Mouse (Mus musculus) forebrain, embryonic 11.5 days (tissue): ENCODE data around the gene Pfas. TPM values are rescaled to one million over a fixed set of nuclear protein-coding genes. Genes with fewer than 3 reads are reported as not detected.
A peak's percentile ranks its signal among the peaks of the same experiment; 100 is the strongest.
"Not testable (repeated sequence)": the region's sequence is repeated elsewhere in the genome, so short reads cannot be mapped to it uniquely, and the experiment has no call there.

Experiments
- ATAC-seq: fragments of 200-750 bp; cut with Nextera tagmentation; replicated peaks from 2 replicates; pipeline ENCODE4 v1.8.0; 2017; ENCODE audit warnings: moderate TSS enrichment; ENCODE audit not compliant: low FRiP score
- DNase-seq: peaks from one replicate; pipeline ENCODE4 v3.0.0-alpha.2; 2017; ENCODE audit warnings: low spot score
- H3K27ac ChIP-seq: fragments of 300-500 bp; sonication (generic); 2 replicates; pipeline ENCODE4 v1.5.1; 2014; ENCODE audit warnings: low read depth, low read length
- H3K27me3 ChIP-seq: fragments of 300-500 bp; sonication (generic); 2 replicates; pipeline ENCODE4 v1.6.1; 2014; ENCODE audit warnings: mild to moderate bottlenecking, low read length, mixed read lengths; ENCODE audit not compliant: control insufficient read depth, insufficient read depth
- H3K36me3 ChIP-seq: fragments of 300-500 bp; sonication (generic); 2 replicates; pipeline ENCODE4 v1.6.1; 2014; ENCODE audit warnings: mild to moderate bottlenecking, low read length, moderate library complexity, mixed read lengths; ENCODE audit not compliant: control insufficient read depth, insufficient read depth
- H3K4me1 ChIP-seq: fragments of 300-500 bp; sonication (generic); replicated peaks from 2 replicates; pipeline ENCODE4 v1.6.1; 2014; ENCODE audit warnings: low read length, mixed read lengths; ENCODE audit not compliant: control insufficient read depth, insufficient read depth
- H3K4me2 ChIP-seq: fragments of 300-500 bp; sonication (generic); 2 replicates; pipeline ENCODE4 v1.6.1; 2014; ENCODE audit warnings: low read depth, mild to moderate bottlenecking, low read length, moderate library complexity, mixed read lengths; ENCODE audit not compliant: severe bottlenecking
- H3K4me3 ChIP-seq: fragments of 300-500 bp; sonication (generic); 2 replicates; pipeline ENCODE4 v1.5.1; 2014; ENCODE audit warnings: low read depth, low read length
- H3K9ac ChIP-seq: fragments of 300-500 bp; sonication (generic); 2 replicates; pipeline ENCODE4 v1.6.1; 2014; ENCODE audit warnings: low read length
- H3K9me3 ChIP-seq: fragments of 300-500 bp; sonication (generic); 2 replicates; pipeline ENCODE4 v1.6.1; 2016; ENCODE audit warnings: low read length, mixed read lengths; ENCODE audit not compliant: control insufficient read depth
- WGBS: fragments of 180-500 bp; shearing (Covaris S2); extraction: QIAGEN DNeasy Blood & Tissue Kit; methylation state at CpG from one replicate; pipeline ENCODE4 v1.1.7; 2014; 5-methylcytosine and 5-hydroxymethylcytosine counted together
- polyA plus RNA-seq: library from polyadenylated mRNA; unstranded; fragments of >200 nt; fragmentation: Nextera tagmentation; extraction: Ambion mirVana; gene quantifications from 2 replicates; pipeline ENCODE4 v1.2.1, GENCODE M21; 2014

Pfas gene
- polyA plus RNA-seq, 1 experiment from 2014 or later: 55.8 TPM

GRCm38 (mm10) chr11:69033552-69033951, 25.3 kb upstream of the Pfas start:
- no peaks in the 10 kb centered on the region for H3K27me3 ChIP-seq
- no peak overlapping the region for H3K4me3 ChIP-seq
- DNase-seq (no peak), ATAC-seq (no peak)
- 85% methylated on average over 9 of the region's 9 CpGs for WGBS
- no peak overlapping the region for H3K9ac ChIP-seq
- peaks cover 13% of the 10 kb centered on the region for H3K4me1 ChIP-seq
- no peak overlapping the region for H3K27ac ChIP-seq
- peaks cover 20% of the 10 kb centered on the region; the same call in 1 of the 2 replicates for H3K36me3 ChIP-seq
- H3K9me3 ChIP-seq: no peaks in the 10 kb centered on the region
- H3K4me2 ChIP-seq: no peak overlapping the region

DNA sequence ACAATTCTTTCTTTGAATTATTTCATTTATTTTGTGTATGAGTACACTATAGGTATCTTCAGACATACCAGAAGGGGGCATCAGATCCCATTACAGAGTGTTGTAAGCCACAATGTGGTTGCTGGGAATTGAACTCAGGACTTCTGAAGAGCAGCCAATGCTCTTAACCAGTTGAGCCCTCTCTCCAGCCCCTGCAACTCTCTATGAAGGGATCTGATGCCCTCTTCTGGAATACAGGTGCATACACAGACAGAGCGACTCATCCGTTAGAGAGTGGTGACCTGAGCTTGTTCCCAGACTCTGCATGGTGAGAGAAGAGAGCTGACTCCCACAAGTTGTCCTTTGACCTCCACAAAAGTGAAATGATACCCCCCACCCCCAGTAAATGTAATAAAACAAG, 20.5 kb upstream of the Pfas start:
- no peak overlapping the region for H3K9ac ChIP-seq
- no peaks in the 10 kb centered on the region for H3K27me3 ChIP-seq
- H3K4me3 ChIP-seq: no peak overlapping the region
- no peak overlapping the region for H3K27ac ChIP-seq
- no peaks in the 10 kb centered on the region for H3K9me3 ChIP-seq
- no peaks in the 10 kb centered on the region for H3K4me1 ChIP-seq
- peaks cover 28% of the 10 kb centered on the region for H3K36me3 ChIP-seq
- no peak overlapping the region for H3K4me2 ChIP-seq
- ATAC-seq: no peak
- WGBS: 69% methylated on average over 2 of the region's 2 CpGs
- DNase-seq: no peak

- no peak for DNase-seq
- Histone ChIP-seq H3K36me3 (peaks cover 25% of the 10 kb centered on the region), H3K4me1 (no peaks in the 10 kb centered on the region), H3K4me2 (no peak overlapping the region), H3K27me3 (no peaks in the 10 kb centered on the region), H3K9me3 (no peaks in the 10 kb centered on the region), H3K27ac (no peak overlapping the region), H3K9ac (no peak overlapping the region), H3K4me3 (no peak overlapping the region)
- ATAC-seq: no peak
- 94% methylated on average over 3 of the region's 3 CpGs for WGBS
These were observed 18.3 kb upstream of the Pfas start for GRCm38 (mm10) chr11:69026562-69026961.

DNA sequence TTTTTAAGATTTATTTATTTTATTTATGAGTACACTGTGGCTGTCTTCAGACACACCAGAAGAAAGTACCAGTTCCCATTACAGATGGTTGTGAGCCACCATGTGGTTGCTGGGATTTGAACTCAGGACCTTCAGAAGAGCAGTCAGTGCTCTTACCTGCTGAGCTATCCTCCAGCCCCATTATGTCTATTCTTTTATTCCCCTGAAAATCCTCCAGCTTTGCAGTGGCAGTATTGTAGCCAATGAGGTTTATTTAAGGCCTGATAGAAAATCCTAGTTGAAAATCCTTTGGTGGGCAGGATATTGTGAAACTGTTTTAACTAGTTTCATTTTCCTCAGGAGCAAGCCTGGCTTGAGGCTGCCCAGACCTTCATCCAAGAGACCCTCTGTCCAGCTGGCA, 12.4 kb upstream of the Pfas start:
- Histone ChIP-seq H3K9me3 (no peaks in the 10 kb centered on the region), H3K9ac (no peak overlapping the region), H3K27me3 (no peaks in the 10 kb centered on the region), H3K36me3 (no peaks in the 10 kb centered on the region; the same call in 1 of the 2 replicates), H3K27ac (no peak overlapping the region), H3K4me1 (peaks cover 2% of the 10 kb centered on the region; the same call in 1 of the 2 replicates), H3K4me2 (no peak overlapping the region), H3K4me3 (no peak overlapping the region)
- DNase-seq (no peak), ATAC-seq (no peak)

- 71% methylated on average over 3 of the region's 3 CpGs for WGBS
- Histone ChIP-seq H3K27ac (no peak overlapping the region; the same call in 1 of the 2 replicates), H3K4me2 (peak overlapping the region; percentile 70), H3K4me3 (peak overlapping the region; percentile 61), H3K4me1 (peaks cover 3% of the 10 kb centered on the region; the same call in 1 of the 2 replicates), H3K36me3 (no peaks in the 10 kb centered on the region), H3K9ac (peak overlapping the region; percentile 93), H3K9me3 (no peaks in the 10 kb centered on the region), H3K27me3 (no peaks in the 10 kb centered on the region)
- DNase-seq: no peak
- ATAC-seq: no peak
These were observed 8.5 kb upstream of the Pfas start for GRCm38 (mm10) chr11:69016755-69017154.

DNA sequence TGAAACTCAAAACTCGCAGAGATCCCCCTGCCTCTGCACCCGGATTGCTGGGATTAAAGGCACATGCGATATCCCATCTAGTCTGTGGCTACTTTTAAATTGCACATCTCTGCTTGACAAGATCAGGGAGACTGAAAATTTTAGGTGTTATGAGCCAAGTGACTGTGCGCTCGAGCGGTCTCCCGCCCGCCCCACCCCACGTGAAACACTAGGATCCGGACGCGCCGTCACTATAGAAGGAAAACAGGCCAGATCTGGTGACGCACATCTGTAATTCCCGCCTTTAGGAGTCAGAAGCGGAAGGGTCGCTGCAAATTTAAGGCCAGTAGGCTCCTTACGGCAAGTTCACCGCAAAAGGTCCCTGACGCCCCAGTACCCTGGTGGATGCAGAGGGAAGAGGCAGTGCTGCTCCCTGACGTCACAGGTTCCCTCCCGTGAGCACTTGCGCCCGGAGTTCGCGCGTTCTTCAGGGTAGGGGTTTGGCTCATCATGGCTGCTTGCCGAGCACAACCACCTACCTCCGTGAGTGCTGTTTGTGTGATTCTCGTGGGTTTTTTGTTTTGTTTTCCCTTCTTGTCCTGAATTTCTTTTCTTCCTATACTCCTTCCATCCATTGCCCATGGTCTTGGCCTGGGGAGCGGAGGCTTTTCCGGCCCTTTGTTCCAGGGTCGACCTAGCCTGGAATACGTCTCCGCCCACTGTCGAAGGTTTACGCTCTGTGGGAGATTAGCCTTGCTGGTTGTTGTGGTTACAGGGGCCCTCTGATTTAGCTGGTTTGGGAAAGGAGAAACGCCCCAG, 7.6 kb upstream of the Pfas start, which contains the start of gene Ctc1:
Gene Ctc1 (plus strand): TSS at position 268 of the 798 bp plus-strand sequence.
- Histone ChIP-seq H3K4me3 (peak within 1 kb of the TSS; percentile 61), H3K4me1 (peaks cover 3% of the 10 kb centered on the region; the same call in 1 of the 2 replicates), H3K4me2 (peak within 1 kb of the TSS; percentile 70), H3K9me3 (no peaks in the 10 kb centered on the region), H3K27ac (peak within 1 kb of the TSS; percentile 79), H3K27me3 (no peaks in the 10 kb centered on the region), H3K9ac (peak within 1 kb of the TSS; percentile 93), H3K36me3 (no peaks in the 10 kb centered on the region)
- peak; percentile 95 for DNase-seq
- WGBS: 4% methylated on average over 38 of the region's 38 CpGs
- peak; percentile 97 for ATAC-seq

DNA sequence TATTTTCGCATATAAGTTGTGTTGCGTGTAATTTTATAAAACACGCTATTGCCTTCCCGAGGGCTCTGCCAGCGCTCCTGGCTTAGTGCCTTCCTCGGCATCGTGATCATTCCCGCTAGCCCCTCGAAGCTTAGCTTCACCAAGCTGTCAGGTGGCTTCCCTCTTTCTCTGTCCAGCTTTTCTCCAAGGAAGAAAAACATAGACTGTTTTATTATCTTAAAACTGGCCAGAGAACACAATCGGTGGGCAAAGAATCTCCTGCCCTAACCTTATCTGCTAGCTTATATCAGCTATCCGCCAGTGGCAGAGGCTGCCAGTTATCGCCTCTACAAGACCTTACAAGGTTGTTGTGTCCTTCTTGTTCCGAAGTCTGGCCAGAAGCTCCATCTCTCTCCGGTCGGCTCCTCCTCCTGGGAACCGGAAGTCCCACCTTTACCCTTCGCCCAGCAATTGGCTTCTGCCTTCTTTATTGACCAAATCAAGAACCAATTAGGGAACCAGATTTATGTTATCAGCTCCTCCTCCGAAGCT, 3.9 kb upstream of the Pfas start:
- Histone ChIP-seq H3K4me2 (peak overlapping the region; percentile 57), H3K36me3 (no peaks in the 10 kb centered on the region), H3K27me3 (no peaks in the 10 kb centered on the region), H3K27ac (peak overlapping the region; percentile 81), H3K9me3 (no peaks in the 10 kb centered on the region), H3K9ac (peak overlapping the region; percentile 47), H3K4me1 (peaks cover 7% of the 10 kb centered on the region), H3K4me3 (peak overlapping the region; percentile 57)
- peak; percentile 52 for ATAC-seq
- peak; percentile 87 for DNase-seq
- WGBS: 3% methylated on average over 18 of the region's 18 CpGs

DNA sequence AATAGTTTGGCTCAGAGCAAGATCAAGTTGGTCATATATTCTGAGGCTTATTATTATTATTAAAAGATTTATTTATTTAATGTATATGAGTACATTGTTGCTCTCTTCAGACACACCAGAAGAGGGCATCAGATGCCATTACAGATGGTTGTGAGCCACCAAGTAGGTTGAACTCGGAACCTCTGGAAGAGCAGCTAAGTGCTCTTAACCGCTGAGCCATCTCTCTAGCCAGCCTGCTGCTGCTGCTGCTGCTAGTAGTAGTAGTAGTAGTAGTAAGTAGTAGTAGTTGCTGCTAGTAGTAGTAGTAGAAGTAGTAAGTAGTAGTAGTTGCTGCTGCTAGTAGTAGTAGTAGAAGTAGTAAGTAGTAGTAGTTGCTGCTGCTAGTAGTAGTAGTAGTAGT, 3.2 kb upstream of the Pfas start:
- H3K27ac ChIP-seq, H3K27me3 ChIP-seq, H3K36me3 ChIP-seq, ATAC-seq, DNase-seq, H3K9me3 ChIP-seq, H3K4me1 ChIP-seq: not testable (repeated sequence)
- H3K9ac ChIP-seq: peak overlapping the region; percentile 47; the same call in 1 of the 2 replicates
- peak overlapping the region; percentile 57 for H3K4me3 ChIP-seq
- H3K4me2 ChIP-seq: peak overlapping the region; percentile 57
- 89% methylated on average over 2 of the region's 2 CpGs for WGBS
